Mouse (Mus musculus) myocyte (in vitro differentiated cells): ENCODE measurements at regions not wholly inside any gene's neighbourhood (a gene's known extent, or its start where the extent isn't known, plus 50 kb on each side); places are given as distances from the start of the nearest gene placed in this dataset.

Experiments used
- H3K27me3 ChIP-seq: one replicate; pipeline ENCODE4 v1.6.1; 2011; ENCODE audit not compliant: control insufficient read depth, insufficient read depth, insufficient read length
- H3K36me3 ChIP-seq: one replicate; pipeline ENCODE4 v1.6.1; 2011; ENCODE audit not compliant: control insufficient read depth, insufficient read depth
- H3K4me2 ChIP-seq: one replicate; pipeline ENCODE4 v1.6.1; 2011; ENCODE audit warnings: low read depth, control low read depth
- H3K4me3 ChIP-seq: one replicate; pipeline ENCODE4 v1.5.1; 2011; ENCODE audit warnings: mild to moderate bottlenecking, control low read depth, moderate library complexity
- H3K79me2 ChIP-seq: one replicate; pipeline ENCODE4 v1.6.1; 2011; ENCODE audit not compliant: control insufficient read depth, insufficient read depth
- H3ac ChIP-seq: one replicate; pipeline ENCODE4 v1.6.1; 2011; ENCODE audit not compliant: control insufficient read depth, insufficient read length
- CEBPB ChIP-seq: IDR thresholded peaks from 2 replicates; pipeline ENCODE4 v1.6.1; 2011; ENCODE audit warnings: mild to moderate bottlenecking, moderate library complexity; ENCODE audit not compliant: poor library complexity, insufficient read depth, severe bottlenecking
- E2F4 ChIP-seq: IDR thresholded peaks from one replicate; pipeline ENCODE4 v1.6.1; 2011; ENCODE audit warnings: mild to moderate bottlenecking, control low read depth, moderate library complexity; ENCODE audit not compliant: insufficient read depth
- MAX ChIP-seq: IDR thresholded peaks from one replicate; pipeline ENCODE4 v1.6.1; 2011; ENCODE audit warnings: low read depth, mild to moderate bottlenecking, control low read depth
- MYOD1 ChIP-seq, 3 experiments: IDR thresholded peaks; one replicate each; pipeline ENCODE4 v1.6.1; 2011; ENCODE audit warnings: control low read depth in 2 of 3, low read depth in 2 of 3, mild to moderate bottlenecking in 2 of 3, moderate library complexity in 1 of 3; ENCODE audit not compliant: insufficient read length in 2 of 3, control insufficient read depth in 1 of 3
- MYOG ChIP-seq, 3 experiments: IDR thresholded peaks; one replicate each; pipeline ENCODE4 v1.6.1; 2011; ENCODE audit warnings: control low read depth in 2 of 3, low read depth in 2 of 3, mild to moderate bottlenecking in 2 of 3; ENCODE audit not compliant: insufficient read length in 2 of 3, control insufficient read depth in 1 of 3, insufficient read depth in 1 of 3
- POLR2A ChIP-seq: IDR thresholded peaks from one replicate; pipeline ENCODE4 v1.6.1; 2011; ENCODE audit warnings: low read depth, mild to moderate bottlenecking, control low read depth, moderate library complexity; ENCODE audit not compliant: insufficient read length
- POLR2AphosphoS2 ChIP-seq: IDR thresholded peaks from one replicate; pipeline ENCODE4 v1.6.1; 2011; ENCODE audit warnings: low read depth, control low read depth; ENCODE audit not compliant: insufficient read length
- REST ChIP-seq: IDR thresholded peaks from one replicate; pipeline ENCODE4 v1.6.1; 2011; ENCODE audit warnings: mild to moderate bottlenecking, control low read depth, moderate library complexity; ENCODE audit not compliant: insufficient read depth, insufficient read length
- SRF ChIP-seq: IDR thresholded peaks from one replicate; pipeline ENCODE4 v1.6.1; 2011; ENCODE audit warnings: low read depth; ENCODE audit not compliant: control insufficient read depth, insufficient read length
- TCF12 ChIP-seq: IDR thresholded peaks from one replicate; pipeline ENCODE4 v1.6.1; 2011; ENCODE audit warnings: mild to moderate bottlenecking, control low read depth; ENCODE audit not compliant: poor library complexity, insufficient read depth, severe bottlenecking
- TCF3 ChIP-seq: IDR thresholded peaks from one replicate; pipeline ENCODE4 v1.6.1; 2011; ENCODE audit warnings: low read depth, control low read depth; ENCODE audit not compliant: insufficient read length
- USF1 ChIP-seq: IDR thresholded peaks from one replicate; pipeline ENCODE4 v1.6.1; 2011; ENCODE audit warnings: low read depth, mild to moderate bottlenecking, control low read depth, moderate library complexity

GRCm38 (mm10) chr1:72078926-72079550 is 133.1 kb downstream of the Mreg start:
- Histone ChIP-seq H3K4me3 (no peak overlapping the region), H3K27me3 (no peaks in the 10 kb centered on the region), H3ac (no peak overlapping the region), H3K79me2 (no peaks in the 10 kb centered on the region), H3K36me3 (no peaks in the 10 kb centered on the region), H3K4me2 (peak overlapping the region; percentile 4)
- no peak for TF ChIP-seq MAX
- no peak for TF ChIP-seq CEBPB
- TF ChIP-seq TCF3, result no peak
- no peak for TF ChIP-seq E2F4
- TF ChIP-seq MYOG (IDR thresholded peaks at IDR 0.05; ENCODE audit: control insufficient read depth in 1 of 3, insufficient read depth in 1 of 3, insufficient read length in 2 of 3, low read depth in 2 of 3), result no peak
- TF ChIP-seq SRF, result no peak
- no peak for TF ChIP-seq POLR2AphosphoS2

GRCm38 (mm10) chr1:72076341-72076740 is 135.8 kb downstream of the Mreg start:
- Histone ChIP-seq H3K4me3 (no peak overlapping the region), H3K36me3 (no peaks in the 10 kb centered on the region), H3ac (no peak overlapping the region), H3K4me2 (peak overlapping the region; percentile 55), H3K27me3 (no peaks in the 10 kb centered on the region), H3K79me2 (no peaks in the 10 kb centered on the region)
- TF ChIP-seq CEBPB (no peak), TCF12 (no peak), MYOD1 (IDR thresholded peaks at IDR 0.05; ENCODE audit: control insufficient read depth in 1 of 3, insufficient read length in 2 of 3, low read depth in 2 of 3) (no peak)

GRCm38 (mm10) chr1:72075464-72075863 is 136.6 kb downstream of the Mreg start:
- Histone ChIP-seq H3K27me3 (no peaks in the 10 kb centered on the region), H3K4me3 (no peak overlapping the region), H3ac (no peak overlapping the region), H3K4me2 (peak overlapping the region; percentile 55), H3K79me2 (no peaks in the 10 kb centered on the region), H3K36me3 (no peaks in the 10 kb centered on the region)
- no peak for TF ChIP-seq MAX
- no peak for TF ChIP-seq TCF3
- TF ChIP-seq CEBPB, result no peak
- no peak for TF ChIP-seq MYOG (IDR thresholded peaks at IDR 0.05; ENCODE audit: control insufficient read depth in 1 of 3, insufficient read depth in 1 of 3, insufficient read length in 2 of 3, low read depth in 2 of 3)
- no peak for TF ChIP-seq E2F4
- no peak for TF ChIP-seq USF1
- no peak for TF ChIP-seq TCF12
- TF ChIP-seq SRF, result no peak
- no peak for TF ChIP-seq REST
- no peak for TF ChIP-seq MYOD1 (IDR thresholded peaks at IDR 0.05; ENCODE audit: control insufficient read depth in 1 of 3, insufficient read length in 2 of 3, low read depth in 2 of 3)
- no peak for TF ChIP-seq POLR2A
- no peak for TF ChIP-seq POLR2AphosphoS2

- H3ac ChIP-seq, result no peak overlapping the region
- H3K36me3 ChIP-seq, result no peaks in the 10 kb centered on the region
- no peaks in the 10 kb centered on the region for H3K27me3 ChIP-seq
- no peak overlapping the region for H3K4me3 ChIP-seq
- TF ChIP-seq E2F4 (no peak), MYOG (IDR thresholded peaks at IDR 0.05; ENCODE audit: control insufficient read depth in 1 of 3, insufficient read depth in 1 of 3, insufficient read length in 2 of 3, low read depth in 2 of 3) (no peak), TCF12 (no peak), CEBPB (no peak), POLR2A (no peak), MYOD1 (IDR thresholded peaks at IDR 0.05; ENCODE audit: control insufficient read depth in 1 of 3, insufficient read length in 2 of 3, low read depth in 2 of 3) (no peak), POLR2AphosphoS2 (no peak), REST (no peak), USF1 (no peak), MAX (no peak)
- no peaks in the 10 kb centered on the region for H3K79me2 ChIP-seq
- no peak overlapping the region for H3K4me2 ChIP-seq
These were observed 138.9 kb downstream of the Mreg start for GRCm38 (mm10) chr1:72073245-72073644.

GRCm38 (mm10) chr1:72070489-72070888 is 141.6 kb downstream of the Mreg start:
- no peaks in the 10 kb centered on the region for H3K27me3 ChIP-seq
- H3K4me2 ChIP-seq, result no peak overlapping the region
- no peak for TF ChIP-seq CEBPB
- no peak for TF ChIP-seq USF1
- TF ChIP-seq MAX, result no peak
- no peak for TF ChIP-seq TCF12
- no peak for TF ChIP-seq REST
- TF ChIP-seq SRF, result no peak
- TF ChIP-seq POLR2AphosphoS2, result no peak
- no peak for TF ChIP-seq MYOD1 (IDR thresholded peaks at IDR 0.05; ENCODE audit: control insufficient read depth in 1 of 3, insufficient read length in 2 of 3, low read depth in 2 of 3)
- TF ChIP-seq POLR2A, result no peak
- TF ChIP-seq TCF3, result no peak
- no peak for TF ChIP-seq MYOG (IDR thresholded peaks at IDR 0.05; ENCODE audit: control insufficient read depth in 1 of 3, insufficient read depth in 1 of 3, insufficient read length in 2 of 3, low read depth in 2 of 3)
- no peak for TF ChIP-seq E2F4
- no peak overlapping the region for H3K4me3 ChIP-seq
- no peaks in the 10 kb centered on the region for H3K36me3 ChIP-seq
- H3K79me2 ChIP-seq, result no peaks in the 10 kb centered on the region
- H3ac ChIP-seq, result no peak overlapping the region
